Mouse (Mus musculus) ES-E14 (cell line): Measurements from ENCODE around the gene Acyp2. TPM values are rescaled to one million over a fixed set of nuclear protein-coding genes. Genes with fewer than 3 reads are reported as not detected.

Source experiments
- DNase-seq: peaks from one replicate; pipeline ENCODE4 v3.0.0-alpha.2; 2013; ENCODE audit warnings: low read depth, low spot score
- H3K27ac ChIP-seq: 2 replicates; pipeline ENCODE4 v1.5.1; 2012; ENCODE audit warnings: low read depth, mild to moderate bottlenecking, low read length, moderate library complexity, mixed read lengths; ENCODE audit not compliant: poor library complexity, insufficient read depth, severe bottlenecking
- H3K36me3 ChIP-seq: 2 replicates; pipeline ENCODE4 v1.6.1; 2012; ENCODE audit warnings: mild to moderate bottlenecking, low read length, moderate library complexity, mixed read lengths; ENCODE audit not compliant: control insufficient read depth, poor library complexity, insufficient read depth, severe bottlenecking
- H3K4me1 ChIP-seq, 2 experiments: fragments of 150-350 bp in 1 of 2; sonication (generic) in 1 of 2; 2 replicates each; pipeline ENCODE4 v1.6.1; 2012; ENCODE audit warnings: low read length in 2 of 2, mild to moderate bottlenecking in 1 of 2, mixed read lengths in 1 of 2; ENCODE audit not compliant: control insufficient read depth in 2 of 2, insufficient read depth in 2 of 2, poor library complexity in 1 of 2
- H3K4me3 ChIP-seq, 2 experiments: fragments of 150-350 bp in 1 of 2; sonication (generic) in 1 of 2; 2 replicates each; pipeline ENCODE4 v1.5.1; 2012; ENCODE audit warnings: low read length in 2 of 2, low read depth in 1 of 2, mild to moderate bottlenecking in 1 of 2, mixed read lengths in 1 of 2; ENCODE audit not compliant: insufficient read depth in 1 of 2, poor library complexity in 1 of 2, severe bottlenecking in 1 of 2
- H3K9ac ChIP-seq: 2 replicates; pipeline ENCODE4 v1.6.1; 2012; ENCODE audit warnings: low read depth, mild to moderate bottlenecking, low read length, mixed read lengths; ENCODE audit not compliant: poor library complexity, insufficient read depth, severe bottlenecking
- H3K9me3 ChIP-seq: fragments of 150-350 bp; sonication (generic); 2 replicates; pipeline ENCODE4 v1.6.1; 2012; ENCODE audit warnings: low read depth, mild to moderate bottlenecking, low read length; ENCODE audit not compliant: control insufficient read depth, insufficient read depth
- CHD2 ChIP-seq: IDR thresholded peaks from 2 replicates; pipeline ENCODE4 v1.6.1; 2014; ENCODE audit warnings: mild to moderate bottlenecking, low read depth, low read length, inconsistent platforms
- HCFC1 ChIP-seq: IDR thresholded peaks from 2 replicates; pipeline ENCODE4 v1.6.1; 2012; ENCODE audit warnings: low read length, inconsistent platforms, borderline replicate concordance; ENCODE audit not compliant: insufficient read depth
- MAFK ChIP-seq: IDR thresholded peaks from 2 replicates; pipeline ENCODE4 v1.6.1; 2014; ENCODE audit warnings: mild to moderate bottlenecking, low read depth, low read length, inconsistent platforms; ENCODE audit not compliant: insufficient read depth
- ZC3H11A ChIP-seq: IDR thresholded peaks from 2 replicates; pipeline ENCODE4 v1.6.1; 2012; ENCODE audit warnings: low read depth, mild to moderate bottlenecking, inconsistent platforms, low read length, borderline replicate concordance
- ZNF384 ChIP-seq: IDR thresholded peaks from 2 replicates; pipeline ENCODE4 v1.6.1; 2012; ENCODE audit warnings: low read depth, low read length, inconsistent platforms
- in situ Hi-C, 2 experiments: fragments of 600-800 bp; cut with MboI; formaldehyde crosslinking; loops; one replicate each; pipeline ENCODE4 v1.15.1; 2025; ENCODE audit warnings: low sequenced_read_pairs in 2 of 2, inconsistent platforms in 1 of 2; ENCODE audit not compliant: unreplicated experiment in 2 of 2
- total RNA-seq: library from RNA; depleted of rRNA; stranded (reverse); fragments of 300-350 nt; gene quantifications from 2 replicates; pipeline ENCODE4 v1.2.3, GENCODE M21; 2012

Acyp2 gene
- total RNA-seq, 1 experiment: 4.6 TPM

DNA sequence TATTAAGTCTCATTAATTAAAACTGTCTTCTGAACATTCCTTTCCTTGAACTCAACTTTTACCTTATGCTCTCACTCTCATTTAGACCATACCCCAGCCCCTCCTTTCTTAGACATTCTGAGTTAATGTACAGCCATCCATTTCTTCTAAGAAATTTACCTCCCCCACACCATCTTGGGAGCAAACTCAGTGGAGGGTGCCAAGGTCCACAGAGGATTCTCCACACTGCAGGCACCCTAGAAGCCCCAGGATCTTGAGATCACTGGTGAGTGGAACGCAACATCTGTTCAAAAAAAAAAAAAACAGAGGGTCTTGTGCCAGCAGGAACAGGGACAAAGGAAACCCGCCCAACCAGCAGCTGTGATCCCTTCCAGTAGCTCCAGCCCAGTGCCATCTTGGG lies 13.2 kb upstream of the Acyp2 start:
- Histone ChIP-seq H3K9me3 (no peaks in the 10 kb centered on the region), H3K27ac (no peak overlapping the region), H3K4me1 (no peaks in the 10 kb centered on the region), H3K9ac (no peak overlapping the region), H3K36me3 (no peaks in the 10 kb centered on the region), H3K4me3 (no peak overlapping the region)
- in situ Hi-C loops: loop anchor here (10.0 to 25.0 kb wide), 3 partner anchors 425 to 700 kb away; partner anchors contain the start of gene Stc2 (in 1 of the 2)
- no peak for DNase-seq
- no peak for TF ChIP-seq ZC3H11A
- TF ChIP-seq MAFK: no peak
- TF ChIP-seq CHD2: no peak
- TF ChIP-seq ZNF384: no peak
- TF ChIP-seq HCFC1: no peak

GRCm38 (mm10) chr11:30657069-30657468 lies 7.7 kb upstream of the Acyp2 start:
- in situ Hi-C loops: loop anchor here (25.0 kb wide), 2 partner anchors 420 to 705 kb away; partner anchors contain the start of gene Stc2 (in 1 of the 2)
- Histone ChIP-seq H3K4me3 (no peak overlapping the region), H3K9me3 (no peaks in the 10 kb centered on the region), H3K36me3 (no peaks in the 10 kb centered on the region), H3K9ac (no peak overlapping the region), H3K27ac (no peak overlapping the region), H3K4me1 (peaks cover 0 to 2% of the 10 kb centered on the region in 2 experiments; a peak in 2 of 4 replicates)
- TF ChIP-seq MAFK (no peak), HCFC1 (no peak), ZC3H11A (peak; percentile 59; the same call in 1 of the 2 replicates), ZNF384 (no peak), CHD2 (no peak)
- peak; percentile 20 for DNase-seq

GRCm38 (mm10) chr11:30656060-30656459 lies 6.7 kb upstream of the Acyp2 start:
- Histone ChIP-seq H3K4me3 (no peak overlapping the region), H3K36me3 (no peaks in the 10 kb centered on the region), H3K4me1 (peaks cover 0 to 2% of the 10 kb centered on the region in 2 experiments; a peak in 2 of 4 replicates), H3K27ac (no peak overlapping the region), H3K9me3 (no peaks in the 10 kb centered on the region), H3K9ac (no peak overlapping the region)
- no peak for TF ChIP-seq CHD2
- TF ChIP-seq MAFK: no peak
- TF ChIP-seq ZC3H11A: no peak
- TF ChIP-seq HCFC1: no peak
- TF ChIP-seq ZNF384: no peak
- no peak for DNase-seq
- in situ Hi-C loops: loop anchor here (25.0 kb wide), 2 partner anchors 419 to 706 kb away; partner anchors contain the start of gene Stc2 (in 1 of the 2)

DNA sequence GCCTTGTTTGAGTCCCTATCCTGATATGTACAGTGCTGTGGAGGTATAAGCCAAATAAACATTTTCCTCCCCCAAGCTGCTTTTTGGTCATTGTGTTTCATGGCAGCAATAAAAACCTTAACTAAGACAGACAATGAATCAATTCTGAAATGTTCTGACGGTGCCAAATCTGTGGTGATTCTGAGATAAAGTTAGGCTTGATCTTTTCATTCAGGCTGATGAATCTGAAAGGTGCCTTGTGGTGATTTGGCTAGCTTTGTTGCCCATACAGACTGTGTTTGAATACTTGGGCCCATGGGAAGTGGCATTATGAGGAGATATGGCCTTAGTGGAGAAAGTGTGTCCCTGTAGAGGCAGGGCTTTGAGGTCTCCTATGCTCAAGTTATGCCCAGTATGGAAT lies 1.0 kb upstream of the Acyp2 start:
- DNase-seq: no peak
- no peaks in the 10 kb centered on the region for H3K9me3 ChIP-seq
- in situ Hi-C loops: loop anchor here (5.0 to 25.0 kb wide), 3 partner anchors 413 to 712 kb away; partner anchors contain the start of gene Stc2 (in 1 of the 2)
- TF ChIP-seq MAFK (no peak), HCFC1 (no peak), ZNF384 (no peak), CHD2 (no peak), ZC3H11A (no peak)
- no peaks in the 10 kb centered on the region for H3K36me3 ChIP-seq
- H3K27ac ChIP-seq: no peak overlapping the region
- H3K4me3 ChIP-seq: no peak overlapping the region
- peaks cover 2 to 4% of the 10 kb centered on the region in 2 experiments; a peak in 3 of 4 replicates for H3K4me1 ChIP-seq
- no peak overlapping the region for H3K9ac ChIP-seq

DNA sequence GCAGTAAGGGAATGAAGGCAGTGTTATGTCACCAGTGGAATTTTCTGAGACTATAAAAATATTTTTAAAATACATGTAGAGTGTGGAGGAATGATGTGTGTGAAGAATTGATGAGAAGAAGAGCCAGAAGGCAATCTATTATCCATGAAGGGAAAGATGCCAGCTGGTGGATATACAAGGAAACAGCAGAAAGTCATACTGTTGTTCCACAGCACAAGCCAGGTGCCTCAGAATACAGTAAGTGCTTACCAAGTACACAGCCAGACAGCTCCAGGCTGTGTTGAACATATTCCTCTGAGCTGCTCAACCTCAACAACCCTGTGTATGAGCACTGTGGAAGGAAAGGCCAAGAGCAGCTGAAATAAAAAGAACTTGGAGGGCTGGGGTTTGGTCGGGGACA lies 13.7 kb downstream of the Acyp2 start:
- TF ChIP-seq CHD2 (no peak), ZNF384 (no peak), MAFK (no peak), HCFC1 (no peak), ZC3H11A (no peak)
- no peaks in the 10 kb centered on the region for H3K9me3 ChIP-seq
- in situ Hi-C loops: no loop called here
- DNase-seq: no peak
- no peaks in the 10 kb centered on the region for H3K4me1 ChIP-seq
- H3K36me3 ChIP-seq: no peaks in the 10 kb centered on the region
- H3K27ac ChIP-seq: no peak overlapping the region
- H3K9ac ChIP-seq: no peak overlapping the region
- no peak overlapping the region for H3K4me3 ChIP-seq
